Mouse (Mus musculus): ENCODE measurements around the gene Gm21962.

- TF ChIP-seq POLR2A (IDR thresholded peaks at IDR 0.05; ENCODE audit: extremely low read depth, insufficient read depth, low read length) (no peak), CTCF (IDR thresholded peaks at IDR 0.05; ENCODE audit: extremely low read depth, insufficient read depth, low read length) (no peak)
Observed at GRCm38 (mm10) chr3:137642568-137642967, 28.8 kb upstream of the Gm21962 start.
